Mouse (Mus musculus) bone marrow macrophage, adult 2 months (primary cell): Measurements from ENCODE around the gene Fryl.

Experiments used
- CTCF ChIP-seq: IDR thresholded peaks from 2 replicates; pipeline ENCODE4 v1.5.1; 2012; ENCODE audit warnings: low read depth, mild to moderate bottlenecking, low read length, moderate library complexity
- POLR2A ChIP-seq: IDR thresholded peaks from 2 replicates; pipeline ENCODE4 v1.6.1; 2012; ENCODE audit warnings: mild to moderate bottlenecking, low read depth, low read length, borderline replicate concordance

- TF ChIP-seq CTCF (no peak), POLR2A (no peak)
Measured at GRCm38 (mm10) chr5:73047651-73048245, 208.7 kb downstream of the Fryl start.
